Mouse (Mus musculus) heart, embryonic 11.5 days (tissue): ENCODE data around the gene Ppt1. TPM values are rescaled to one million over a fixed set of nuclear protein-coding genes. Genes with fewer than 3 reads are reported as not detected.

Experiments used
- ATAC-seq: fragments of 200-750 bp; cut with Nextera tagmentation; replicated peaks from 2 replicates; pipeline ENCODE4 v1.8.0; 2017; ENCODE audit warnings: moderate library complexity; ENCODE audit not compliant: insufficient number of reproducible peaks, low FRiP score, low TSS enrichment
- H3K27ac ChIP-seq: fragments of 300-500 bp; sonication (generic); 2 replicates; pipeline ENCODE4 v1.5.1; 2014; ENCODE audit warnings: mild to moderate bottlenecking, low read depth, low read length
- H3K27me3 ChIP-seq: fragments of 300-500 bp; sonication (generic); 2 replicates; pipeline ENCODE4 v1.6.1; 2014; ENCODE audit warnings: mild to moderate bottlenecking, low read length, mixed read lengths; ENCODE audit not compliant: control insufficient read depth, insufficient read depth
- H3K36me3 ChIP-seq: fragments of 300-500 bp; sonication (generic); 2 replicates; pipeline ENCODE4 v1.6.1; 2014; ENCODE audit warnings: mild to moderate bottlenecking, low read length, moderate library complexity, mixed read lengths; ENCODE audit not compliant: control insufficient read depth, insufficient read depth
- H3K4me1 ChIP-seq: fragments of 300-500 bp; sonication (generic); 2 replicates; pipeline ENCODE4 v1.6.1; 2014; ENCODE audit warnings: low read length; ENCODE audit not compliant: control insufficient read depth, insufficient read depth
- H3K4me2 ChIP-seq: fragments of 300-500 bp; sonication (generic); 2 replicates; pipeline ENCODE4 v1.6.1; 2014; ENCODE audit warnings: mild to moderate bottlenecking, moderate library complexity
- H3K4me3 ChIP-seq: fragments of 300-500 bp; sonication (generic); 2 replicates; pipeline ENCODE4 v1.5.1; 2014; ENCODE audit warnings: low read depth, low read length
- H3K9ac ChIP-seq: fragments of 300-500 bp; sonication (generic); 2 replicates; pipeline ENCODE4 v1.6.1; 2014; ENCODE audit warnings: mild to moderate bottlenecking, low read depth, low read length, moderate library complexity
- H3K9me3 ChIP-seq: fragments of 300-500 bp; sonication (generic); replicated peaks from 2 replicates; pipeline ENCODE4 v1.6.1; 2016; ENCODE audit warnings: low read length; ENCODE audit not compliant: control insufficient read depth
- WGBS: fragments of 180-500 bp; shearing (Covaris S2); extraction: QIAGEN DNeasy Blood & Tissue Kit; methylation state at CpG from one replicate; pipeline ENCODE4 v1.1.7; 2014; ENCODE audit not compliant: insufficient replicate concordance; 5-methylcytosine and 5-hydroxymethylcytosine counted together
- polyA plus RNA-seq: library from polyadenylated mRNA; unstranded; fragments of >200 nt; fragmentation: Nextera tagmentation; extraction: Ambion mirVana; gene quantifications from 2 replicates; pipeline ENCODE4 v1.2.1, GENCODE M21; 2014

Gene Ppt1
- polyA plus RNA-seq, 1 experiment from 2014 or later, result 61.8 TPM

DNA sequence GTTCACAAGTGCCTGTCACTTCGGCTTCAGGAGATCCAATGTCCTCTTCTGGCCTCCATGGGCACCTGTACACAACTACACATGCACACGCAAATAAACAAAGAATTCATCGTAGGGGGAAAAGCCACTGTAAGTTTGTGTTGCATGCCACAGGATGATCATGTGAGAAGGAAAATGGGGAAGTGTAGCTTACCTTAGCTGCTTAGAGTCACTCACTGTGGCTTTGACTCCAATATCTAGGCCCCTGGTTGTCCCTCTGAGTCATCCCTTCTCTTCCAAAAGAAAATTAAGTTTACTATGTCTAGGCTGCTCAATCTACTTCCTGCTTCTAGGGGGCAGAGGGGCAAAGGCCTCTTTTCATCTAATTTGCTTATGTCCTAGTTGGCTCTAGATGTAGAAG lies 67.7 kb downstream of the Ppt1 start:
- WGBS, result 82% methylated on average over 3 of the region's 3 CpGs
- Histone ChIP-seq H3K27me3 (no peaks in the 10 kb centered on the region), H3K4me2 (no peak overlapping the region), H3K4me1 (no peaks in the 10 kb centered on the region), H3K4me3 (no peak overlapping the region), H3K9me3 (no peaks in the 10 kb centered on the region), H3K9ac (no peak overlapping the region), H3K27ac (no peak overlapping the region), H3K36me3 (no peaks in the 10 kb centered on the region)
- ATAC-seq, result no peak

DNA sequence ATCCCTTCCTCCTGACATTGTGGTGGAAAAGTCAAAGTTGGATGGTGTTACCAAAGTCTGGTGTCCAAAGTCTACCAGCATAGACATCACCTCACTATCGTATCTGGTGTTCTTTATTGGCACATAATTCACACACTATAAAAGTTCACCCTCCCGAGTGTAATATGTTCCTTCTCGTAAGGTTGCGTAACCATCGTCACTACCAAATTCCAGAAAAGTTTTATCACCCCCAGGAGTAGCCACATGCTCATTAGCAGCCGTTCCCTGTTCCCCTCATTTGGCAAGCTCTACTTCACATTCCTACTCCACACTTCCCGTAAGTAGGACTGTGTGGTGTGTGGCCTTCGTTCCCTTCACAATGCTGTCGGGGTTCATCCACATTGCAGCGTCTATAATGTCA lies 69.3 kb downstream of the Ppt1 start:
- Histone ChIP-seq H3K36me3 (no peaks in the 10 kb centered on the region), H3K27ac (no peak overlapping the region), H3K27me3 (no peaks in the 10 kb centered on the region), H3K9me3 (no peaks in the 10 kb centered on the region), H3K4me3 (no peak overlapping the region), H3K9ac (no peak overlapping the region), H3K4me1 (no peaks in the 10 kb centered on the region), H3K4me2 (no peak overlapping the region)
- no peak for ATAC-seq
- 82% methylated on average over 10 of the region's 10 CpGs for WGBS

Other genes starting within 250 kb of the Ppt1 start
- gene 9530002B09Rik, start 147.0 kb upstream of the Ppt1 start, polyA plus RNA-seq, result not detected in 2 replicates
- gene Cap1, start 49.8 kb downstream of the Ppt1 start, polyA plus RNA-seq, result 54.1 and 54.8 TPM in 2 replicates
- 1.2 and 1.3 TPM in 2 replicates for gene Mfsd2a, start 124.9 kb downstream of the Ppt1 start, polyA plus RNA-seq
- 1.8 and 2.1 TPM in 2 replicates for gene Mycl, start 159.4 kb downstream of the Ppt1 start, polyA plus RNA-seq
- 13.6 and 14.4 TPM in 2 replicates for gene Trit1, start 180.4 kb downstream of the Ppt1 start, polyA plus RNA-seq